Mouse (Mus musculus): ENCODE results near the gene Pex13. TPM values are rescaled to one million over a fixed set of nuclear protein-coding genes. Genes with fewer than 3 reads are reported as not detected.
"Not testable (repeated sequence)": the region's sequence is repeated elsewhere in the genome, so short reads cannot be mapped to it uniquely, and the experiment has no call there.

Pex13 gene
- polyA plus RNA-seq, 1 experiment from 2014 or later: 25.8 TPM

DNA sequence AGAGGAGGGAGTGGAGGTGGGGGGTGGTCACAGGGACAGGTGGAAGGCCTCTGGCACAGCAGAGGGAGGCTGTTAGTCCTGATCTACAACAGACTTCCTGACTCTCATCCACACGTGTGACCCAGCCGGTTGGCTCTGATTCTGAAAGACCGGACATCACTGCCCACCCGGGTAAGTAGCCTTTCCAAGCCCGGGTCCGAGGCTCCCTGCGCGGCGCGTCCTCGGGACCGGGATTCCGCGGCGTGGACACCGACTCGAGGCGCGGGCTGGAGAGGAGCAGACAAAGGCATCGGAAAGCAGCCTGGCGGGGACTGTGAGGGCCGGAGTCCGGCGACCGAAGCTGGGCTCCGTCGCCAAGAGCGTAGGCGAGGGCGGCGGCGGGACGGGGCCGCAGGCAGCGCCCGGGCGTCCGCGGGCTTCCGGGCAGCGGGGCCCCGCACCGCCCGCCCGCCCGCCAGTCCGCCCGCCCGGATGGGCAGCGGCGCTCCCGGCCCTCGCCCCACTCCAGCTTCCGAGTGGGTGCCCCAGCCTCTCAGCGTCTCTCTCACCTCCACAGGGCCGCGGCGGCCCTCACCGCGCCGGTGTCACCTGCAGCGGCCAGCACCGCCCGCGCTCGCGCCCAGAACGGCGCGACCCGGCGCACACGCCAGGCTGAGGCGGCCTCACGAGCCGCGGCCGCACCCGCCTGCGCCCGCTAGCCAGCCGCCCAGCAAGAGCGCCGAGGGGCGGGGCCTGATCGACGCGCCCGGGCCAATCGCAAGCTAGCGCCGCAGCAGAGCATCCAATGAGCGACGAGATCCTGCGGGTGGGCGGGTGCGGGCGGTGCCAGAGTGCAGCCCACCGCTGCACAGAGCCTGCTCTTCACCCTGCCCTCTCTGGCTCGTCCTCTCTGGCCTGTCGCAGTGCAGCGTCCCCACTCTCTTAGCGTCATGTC is 32.5 kb downstream of the Pex13 start, which contains the start of gene 0610010F05Rik:
TSS of gene 0610010F05Rik (minus strand) at position 695 of the 934 bp plus-strand sequence.
- Histone ChIP-seq H3K9me3 (ENCODE audit: control insufficient read depth, low read length) (no peaks in the 10 kb centered on the region), H3K27ac (ENCODE audit: low read depth) (peak within 1 kb of the TSS; percentile 69), H3K36me3 (ENCODE audit: control insufficient read depth, insufficient read depth, low read length) (peaks cover 2% of the 10 kb centered on the region), H3K4me2 (ENCODE audit: low read length) (peak within 1 kb of the TSS; percentile 65), H3K27me3 (replicated peaks; ENCODE audit: control insufficient read depth, insufficient read depth, low read length) (no peaks in the 10 kb centered on the region), H3K9ac (ENCODE audit: low read length) (peak within 1 kb of the TSS; percentile 92), H3K4me3 (ENCODE audit: low read depth, low read length) (peak within 1 kb of the TSS; percentile 68), H3K4me1 (replicated peaks; ENCODE audit: control insufficient read depth, insufficient read depth, low read length) (no peaks in the 10 kb centered on the region)
- peak; percentile 89 for DNase-seq (ENCODE audit: low spot score)
- under 1% methylated on average over 73 of the region's 103 CpGs for WGBS
- ATAC-seq (replicated peaks; ENCODE audit: low FRiP score, low TSS enrichment, low read depth): peak; percentile 100

DNA sequence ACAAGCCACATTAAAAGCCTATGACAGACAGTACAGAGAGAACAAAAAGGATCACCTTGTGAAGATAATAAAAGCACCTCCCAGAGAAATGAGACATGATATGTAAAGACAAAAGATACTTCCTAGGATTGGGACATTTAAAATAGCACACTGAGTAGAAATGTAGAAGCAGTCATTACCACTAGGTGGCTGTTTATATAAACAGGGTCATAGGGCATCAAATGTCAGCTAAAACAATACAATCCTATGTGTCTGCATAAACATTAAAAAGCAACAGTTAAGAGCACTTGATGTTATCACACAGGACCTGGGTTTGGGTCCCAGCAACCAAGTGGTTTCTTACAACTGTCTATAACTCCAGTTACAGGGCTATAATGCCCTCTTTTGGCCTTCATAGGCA is 35.1 kb downstream of the Pex13 start:
- H3K27me3 ChIP-seq (replicated peaks; ENCODE audit: control insufficient read depth, insufficient read depth, low read length): no peaks in the 10 kb centered on the region
- no peak overlapping the region for H3K4me3 ChIP-seq (ENCODE audit: low read depth, low read length)
- ATAC-seq (replicated peaks; ENCODE audit: low FRiP score, low TSS enrichment, low read depth): no peak
- no peak overlapping the region for H3K9ac ChIP-seq (ENCODE audit: low read length)
- H3K4me1 ChIP-seq (replicated peaks; ENCODE audit: control insufficient read depth, insufficient read depth, low read length): no peaks in the 10 kb centered on the region
- no peaks in the 10 kb centered on the region for H3K9me3 ChIP-seq (ENCODE audit: control insufficient read depth, low read length)
- peaks cover 8% of the 10 kb centered on the region; the same call in 1 of the 2 replicates for H3K36me3 ChIP-seq (ENCODE audit: control insufficient read depth, insufficient read depth, low read length)
- no peak for DNase-seq (ENCODE audit: low spot score)
- no peak overlapping the region for H3K27ac ChIP-seq (ENCODE audit: low read depth)
- H3K4me2 ChIP-seq (ENCODE audit: low read length): no peak overlapping the region

DNA sequence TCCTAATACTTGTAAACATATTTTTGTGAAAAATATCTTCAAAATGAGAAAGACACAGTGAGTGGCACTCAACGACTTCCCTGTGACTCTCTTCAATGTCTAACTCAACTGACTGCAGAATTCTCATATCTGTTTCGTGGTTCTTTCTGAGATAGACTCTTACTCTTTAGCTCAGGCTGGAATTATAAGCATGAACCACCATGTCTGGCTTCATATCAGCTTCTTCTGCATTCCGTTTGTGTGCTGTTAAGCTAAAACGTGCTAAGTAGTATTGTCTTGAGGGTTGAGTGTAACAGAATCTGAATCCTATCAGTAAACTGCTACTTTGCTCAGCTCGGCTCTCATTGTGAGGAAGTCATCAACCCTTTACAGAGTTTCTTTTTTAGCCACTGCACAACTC is 46.8 kb downstream of the Pex13 start:
- Histone ChIP-seq H3K4me1 (replicated peaks; ENCODE audit: control insufficient read depth, insufficient read depth, low read length) (no peaks in the 10 kb centered on the region), H3K9me3 (ENCODE audit: control insufficient read depth, low read length) (no peaks in the 10 kb centered on the region), H3K4me2 (ENCODE audit: low read length) (no peak overlapping the region), H3K27ac (ENCODE audit: low read depth) (no peak overlapping the region), H3K36me3 (ENCODE audit: control insufficient read depth, insufficient read depth, low read length) (peaks cover 26% of the 10 kb centered on the region), H3K27me3 (replicated peaks; ENCODE audit: control insufficient read depth, insufficient read depth, low read length) (no peaks in the 10 kb centered on the region), H3K9ac (ENCODE audit: low read length) (no peak overlapping the region), H3K4me3 (ENCODE audit: low read depth, low read length) (no peak overlapping the region)
- WGBS: 84% methylated on average over 5 of the region's 5 CpGs
- no peak for ATAC-seq (replicated peaks; ENCODE audit: low FRiP score, low TSS enrichment, low read depth)
- no peak for DNase-seq (ENCODE audit: low spot score)

DNA sequence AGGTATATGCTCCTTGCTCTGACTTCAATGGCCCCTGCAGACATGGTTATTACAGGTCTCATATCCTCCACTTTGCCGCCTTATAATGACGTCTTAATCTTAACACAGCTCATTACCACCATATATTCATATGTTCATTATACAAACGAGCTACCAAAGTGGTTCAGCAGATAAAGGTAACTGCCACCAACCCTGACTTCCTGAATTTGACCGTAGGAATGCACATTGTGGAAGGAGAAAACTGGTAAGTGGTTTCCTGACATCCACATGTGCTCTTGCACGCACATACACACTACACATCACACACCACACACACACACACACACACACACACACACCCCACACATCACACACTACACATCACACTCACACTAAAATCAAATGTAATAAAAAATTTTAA is 51.2 kb downstream of the Pex13 start:
- no peaks in the 10 kb centered on the region for H3K27me3 ChIP-seq (replicated peaks; ENCODE audit: control insufficient read depth, insufficient read depth, low read length)
- no peak overlapping the region for H3K4me2 ChIP-seq (ENCODE audit: low read length)
- no peaks in the 10 kb centered on the region for H3K4me1 ChIP-seq (replicated peaks; ENCODE audit: control insufficient read depth, insufficient read depth, low read length)
- H3K4me3 ChIP-seq (ENCODE audit: low read depth, low read length): no peak overlapping the region
- no peak overlapping the region for H3K27ac ChIP-seq (ENCODE audit: low read depth)
- no peak for ATAC-seq (replicated peaks; ENCODE audit: low FRiP score, low TSS enrichment, low read depth)
- H3K9ac ChIP-seq (ENCODE audit: low read length): no peak overlapping the region
- H3K9me3 ChIP-seq (ENCODE audit: control insufficient read depth, low read length): no peaks in the 10 kb centered on the region
- no peak for DNase-seq (ENCODE audit: low spot score)
- WGBS: 85% methylated on average over 5 of the region's 5 CpGs
- peaks cover 27% of the 10 kb centered on the region; the same call in 1 of the 2 replicates for H3K36me3 ChIP-seq (ENCODE audit: control insufficient read depth, insufficient read depth, low read length)

DNA sequence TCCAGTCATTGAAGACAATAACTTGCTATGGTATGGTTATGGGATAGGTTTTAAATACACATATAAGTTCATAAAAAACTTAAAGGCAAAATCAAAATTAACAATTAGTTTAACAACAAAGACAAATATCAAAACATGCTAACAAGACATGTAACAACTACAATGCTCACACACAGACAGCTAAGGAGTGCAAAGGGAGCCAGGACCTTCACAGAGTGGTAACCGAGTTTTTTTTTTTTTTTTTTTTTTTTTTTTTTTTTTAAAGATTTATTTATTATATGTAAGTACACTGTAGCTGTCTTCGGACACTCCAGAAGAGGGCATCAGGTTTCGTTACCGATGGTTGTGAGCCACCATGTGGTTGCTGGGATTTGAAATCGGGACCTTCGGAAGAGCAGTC is 58.5 kb downstream of the Pex13 start:
- H3K9ac ChIP-seq (ENCODE audit: low read length); H3K4me3 ChIP-seq (ENCODE audit: low read depth, low read length); H3K27ac ChIP-seq (ENCODE audit: low read depth); H3K4me2 ChIP-seq (ENCODE audit: low read length); ATAC-seq (replicated peaks; ENCODE audit: low FRiP score, low TSS enrichment, low read depth); H3K4me1 ChIP-seq (replicated peaks; ENCODE audit: control insufficient read depth, insufficient read depth, low read length); H3K27me3 ChIP-seq (replicated peaks; ENCODE audit: control insufficient read depth, insufficient read depth, low read length); H3K9me3 ChIP-seq (ENCODE audit: control insufficient read depth, low read length); DNase-seq (ENCODE audit: low spot score): not testable (repeated sequence)
- peaks cover 18% of the 10 kb centered on the region; the same call in 1 of the 2 replicates for H3K36me3 ChIP-seq (ENCODE audit: control insufficient read depth, insufficient read depth, low read length)
- WGBS: 83% methylated on average over 6 of the region's 6 CpGs

Other genes starting within 250 kb of the Pex13 start
- 71.6 and 81.7 TPM in 2 replicates for gene Ahsa2, start 167.9 kb downstream of the Pex13 start, polyA plus RNA-seq (2014; fragmentation: Nextera tagmentation; extraction: Ambion mirVana)
- gene 1700093K21Rik, start 144.8 kb downstream of the Pex13 start, polyA plus RNA-seq (2014; fragmentation: Nextera tagmentation; extraction: Ambion mirVana): not detected in 2 replicates
- gene 0610010F05Rik, start 32.3 kb downstream of the Pex13 start, polyA plus RNA-seq (2014; fragmentation: Nextera tagmentation; extraction: Ambion mirVana): 29.2 and 29.9 TPM in 2 replicates
- 23.8 and 25.2 TPM in 2 replicates for gene Pus10, start 285 bp downstream of the Pex13 start, polyA plus RNA-seq (2014; fragmentation: Nextera tagmentation; extraction: Ambion mirVana)
- 1.1 TPM in 2 replicates for gene Rel, start 105.0 kb upstream of the Pex13 start, polyA plus RNA-seq (2014; fragmentation: Nextera tagmentation; extraction: Ambion mirVana)
- gene Papolg, start 229.3 kb upstream of the Pex13 start, polyA plus RNA-seq (2014; fragmentation: Nextera tagmentation; extraction: Ambion mirVana): 12.1 and 14.0 TPM in 2 replicates

Measured in intestine, embryonic 14.5 days (tissue).